Mouse (Mus musculus): ENCODE results near the gene Vim. TPM values are rescaled to one million over a fixed set of nuclear protein-coding genes. Genes with fewer than 3 reads are reported as not detected.
"Not testable (repeated sequence)": the region's sequence is repeated elsewhere in the genome, so short reads cannot be mapped to it uniquely, and the experiment has no call there.

The Vim gene
- polyA plus RNA-seq, 1 experiment: 826 TPM

DNA sequence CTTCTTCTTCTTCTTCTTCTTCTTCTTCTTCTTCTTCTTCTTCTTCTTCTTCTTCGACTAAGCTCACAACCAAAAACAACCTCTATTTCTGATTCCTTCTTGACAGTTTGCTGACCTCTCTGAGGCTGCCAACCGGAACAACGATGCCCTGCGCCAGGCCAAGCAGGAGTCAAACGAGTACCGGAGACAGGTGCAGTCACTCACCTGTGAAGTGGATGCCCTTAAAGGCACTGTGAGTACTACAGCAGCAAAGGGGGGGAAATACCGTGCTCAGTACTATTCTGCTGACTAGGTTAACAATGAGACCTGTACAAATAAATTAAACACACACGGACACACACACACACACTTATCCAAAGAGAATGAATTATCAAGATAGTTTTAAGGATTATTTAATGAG lies 5.6 kb downstream of the Vim start:
- Histone ChIP-seq H3K27me3 (ENCODE audit: control insufficient read depth, insufficient read depth, low read length) (no peaks in the 10 kb centered on the region), H3K36me3 (ENCODE audit: control insufficient read depth, insufficient read depth, low read length) (peaks cover 44% of the 10 kb centered on the region), H3K4me1 (replicated peaks; ENCODE audit: control insufficient read depth, insufficient read depth, low read length) (peaks cover 4% of the 10 kb centered on the region), H3K4me3 (ENCODE audit: control insufficient read depth, insufficient read depth, low read length) (no peak overlapping the region), H3K27ac (ENCODE audit: control insufficient read depth, insufficient read depth, low read length) (no peak overlapping the region)
- WGBS: 96% methylated on average over 8 of the region's 8 CpGs
- TF ChIP-seq POLR2A (IDR thresholded peaks at IDR 0.05; ENCODE audit: control insufficient read depth, extremely low read depth, insufficient read depth, low read length, poor library complexity) (no peak), CTCF (IDR thresholded peaks at IDR 0.05; ENCODE audit: borderline replicate concordance, control insufficient read depth, extremely low read depth, insufficient read depth, low read length, poor library complexity) (no peak)
- no peak for DNase-seq

DNA sequence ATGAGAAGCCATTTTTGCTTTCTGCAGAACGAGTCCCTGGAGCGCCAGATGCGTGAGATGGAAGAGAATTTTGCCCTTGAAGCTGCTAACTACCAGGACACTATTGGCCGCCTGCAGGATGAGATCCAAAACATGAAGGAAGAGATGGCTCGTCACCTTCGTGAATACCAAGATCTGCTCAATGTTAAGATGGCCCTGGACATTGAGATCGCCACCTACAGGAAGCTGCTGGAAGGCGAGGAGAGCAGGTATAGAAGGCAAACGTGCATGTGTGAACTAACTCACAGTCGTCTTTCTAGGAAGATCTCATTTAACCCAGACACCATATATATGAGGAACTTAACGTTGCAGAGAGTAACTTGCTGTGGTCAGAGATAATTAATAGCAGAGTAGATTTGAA lies 6.3 kb downstream of the Vim start:
- no peaks in the 10 kb centered on the region for H3K27me3 ChIP-seq (ENCODE audit: control insufficient read depth, insufficient read depth, low read length)
- no peak overlapping the region for H3K4me3 ChIP-seq (ENCODE audit: control insufficient read depth, insufficient read depth, low read length)
- 78% methylated on average over 11 of the region's 11 CpGs for WGBS
- TF ChIP-seq CTCF (IDR thresholded peaks at IDR 0.05; ENCODE audit: borderline replicate concordance, control insufficient read depth, extremely low read depth, insufficient read depth, low read length, poor library complexity) (no peak), POLR2A (IDR thresholded peaks at IDR 0.05; ENCODE audit: control insufficient read depth, extremely low read depth, insufficient read depth, low read length, poor library complexity) (no peak)
- no peak overlapping the region for H3K27ac ChIP-seq (ENCODE audit: control insufficient read depth, insufficient read depth, low read length)
- H3K36me3 ChIP-seq (ENCODE audit: control insufficient read depth, insufficient read depth, low read length): peaks cover 44% of the 10 kb centered on the region
- H3K4me1 ChIP-seq (replicated peaks; ENCODE audit: control insufficient read depth, insufficient read depth, low read length): peaks cover 4% of the 10 kb centered on the region
- peak; percentile 40 for DNase-seq

DNA sequence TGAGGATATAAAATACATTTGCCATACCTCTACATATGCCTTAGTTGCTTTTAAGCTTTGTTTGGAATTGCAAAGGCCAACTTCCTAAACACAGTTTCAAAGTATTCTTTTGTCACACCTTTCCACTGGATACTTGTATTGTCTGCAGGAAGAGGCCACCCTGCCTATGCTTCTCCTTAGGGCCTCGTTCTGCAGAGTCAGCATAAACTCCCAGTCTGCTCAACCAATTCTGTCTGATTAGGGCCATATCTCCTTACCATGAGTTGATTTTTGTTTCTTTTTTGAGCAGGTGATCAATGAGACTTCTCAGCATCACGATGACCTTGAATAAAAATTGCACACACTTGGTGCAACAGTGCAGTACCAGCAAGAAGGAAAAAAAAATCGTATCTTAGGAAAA lies 8.5 kb downstream of the Vim start:
- H3K27ac ChIP-seq (ENCODE audit: control insufficient read depth, insufficient read depth, low read length): no peak overlapping the region
- no peak for DNase-seq
- whole genome bisulfite sequencing: 91% methylated on average over 3 of the region's 3 CpGs
- H3K36me3 ChIP-seq (ENCODE audit: control insufficient read depth, insufficient read depth, low read length): peaks cover 44% of the 10 kb centered on the region
- TF ChIP-seq CTCF (IDR thresholded peaks at IDR 0.05; ENCODE audit: borderline replicate concordance, control insufficient read depth, extremely low read depth, insufficient read depth, low read length, poor library complexity) (no peak), POLR2A (IDR thresholded peaks at IDR 0.05; ENCODE audit: control insufficient read depth, extremely low read depth, insufficient read depth, low read length, poor library complexity) (no peak)
- H3K4me3 ChIP-seq (ENCODE audit: control insufficient read depth, insufficient read depth, low read length): no peak overlapping the region
- H3K4me1 ChIP-seq (replicated peaks; ENCODE audit: control insufficient read depth, insufficient read depth, low read length): no peaks in the 10 kb centered on the region
- no peaks in the 10 kb centered on the region for H3K27me3 ChIP-seq (ENCODE audit: control insufficient read depth, insufficient read depth, low read length)

DNA sequence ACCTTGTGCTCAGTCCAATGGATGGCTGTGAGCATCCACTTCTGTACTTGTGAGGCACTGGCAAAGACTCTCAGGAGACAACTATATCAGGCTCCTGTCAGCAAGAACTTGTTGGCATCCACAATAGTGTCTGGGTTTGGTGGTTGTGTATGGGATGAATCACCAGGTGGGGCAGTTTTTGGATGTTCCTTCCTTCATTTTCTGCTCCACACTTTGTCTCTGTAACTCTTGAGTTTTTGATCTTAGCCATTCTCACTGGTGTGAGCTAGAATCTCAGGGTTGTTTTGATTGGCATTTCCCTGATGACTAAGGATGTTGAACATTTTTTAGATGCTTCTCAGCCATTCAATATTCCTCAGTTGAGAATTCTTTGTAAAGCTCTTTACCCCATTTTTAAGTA lies 10.0 kb downstream of the Vim start:
- DNase-seq; H3K27me3 ChIP-seq (ENCODE audit: control insufficient read depth, insufficient read depth, low read length); H3K4me1 ChIP-seq (replicated peaks; ENCODE audit: control insufficient read depth, insufficient read depth, low read length); H3K27ac ChIP-seq (ENCODE audit: control insufficient read depth, insufficient read depth, low read length); H3K4me3 ChIP-seq (ENCODE audit: control insufficient read depth, insufficient read depth, low read length): not testable (repeated sequence)
- peaks cover 36% of the 10 kb centered on the region for H3K36me3 ChIP-seq (ENCODE audit: control insufficient read depth, insufficient read depth, low read length)

DNA sequence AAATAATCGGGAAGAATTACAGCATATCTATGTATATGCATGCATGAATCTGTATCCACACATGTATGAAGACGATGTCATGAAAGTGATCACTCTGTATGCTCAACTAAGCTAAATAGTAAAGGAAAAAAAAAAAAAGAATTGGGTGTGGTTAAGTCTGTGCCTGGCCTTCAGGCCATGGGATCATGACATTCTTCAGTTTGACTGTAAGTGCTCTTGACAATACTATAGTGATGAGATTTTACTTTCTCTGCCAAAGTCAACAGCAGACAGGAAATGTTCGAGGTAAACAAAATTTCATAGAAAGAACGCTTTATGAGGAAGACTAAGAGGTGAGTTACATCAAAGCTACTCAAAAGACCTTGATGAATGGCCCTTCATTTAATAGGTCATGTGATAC lies 19.6 kb downstream of the Vim start:
- Histone ChIP-seq H3K27me3 (ENCODE audit: control insufficient read depth, insufficient read depth, low read length) (no peaks in the 10 kb centered on the region), H3K4me3 (ENCODE audit: control insufficient read depth, insufficient read depth, low read length) (no peak overlapping the region), H3K4me1 (replicated peaks; ENCODE audit: control insufficient read depth, insufficient read depth, low read length) (no peaks in the 10 kb centered on the region), H3K27ac (ENCODE audit: control insufficient read depth, insufficient read depth, low read length) (no peak overlapping the region), H3K36me3 (ENCODE audit: control insufficient read depth, insufficient read depth, low read length) (no peaks in the 10 kb centered on the region)
- TF ChIP-seq POLR2A (IDR thresholded peaks at IDR 0.05; ENCODE audit: control insufficient read depth, extremely low read depth, insufficient read depth, low read length, poor library complexity) (no peak), CTCF (IDR thresholded peaks at IDR 0.05; ENCODE audit: borderline replicate concordance, control insufficient read depth, extremely low read depth, insufficient read depth, low read length, poor library complexity) (no peak)
- 85% methylated on average over 4 of the region's 4 CpGs for WGBS
- no peak for DNase-seq

DNA sequence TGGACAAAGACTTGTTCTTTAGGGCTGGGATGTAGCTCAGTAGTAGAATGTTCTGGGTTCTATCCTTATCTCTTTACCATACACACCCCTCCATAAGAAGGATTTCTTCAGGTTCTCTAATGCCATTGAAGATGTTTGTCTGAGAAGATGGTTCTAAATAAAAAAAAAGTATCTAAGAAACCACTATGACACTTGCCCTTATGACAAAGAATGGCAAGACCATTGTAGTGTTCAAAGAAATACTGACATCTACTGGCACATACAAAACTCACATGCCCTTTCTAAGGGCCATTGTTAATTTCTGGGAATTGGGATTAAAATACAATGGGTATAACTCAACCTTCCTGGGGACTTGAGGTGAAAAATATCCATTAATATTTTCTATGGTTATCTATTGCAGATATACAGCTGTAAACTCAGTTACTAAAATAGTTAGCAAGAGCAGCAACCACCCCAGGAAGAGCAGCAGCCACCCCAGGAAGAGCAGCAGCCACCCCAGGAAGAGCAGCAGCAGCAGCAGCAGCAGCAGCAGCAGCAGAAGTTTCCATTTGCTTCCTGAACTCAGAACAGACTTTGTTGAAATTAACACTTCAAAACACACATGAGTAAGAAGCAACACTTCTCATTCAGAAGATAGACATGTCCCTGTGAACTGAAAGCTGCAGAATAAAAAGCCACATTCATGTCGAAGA lies 23.4 kb downstream of the Vim start:
- Histone ChIP-seq H3K27me3 (ENCODE audit: control insufficient read depth, insufficient read depth, low read length) (no peaks in the 10 kb centered on the region), H3K4me1 (replicated peaks; ENCODE audit: control insufficient read depth, insufficient read depth, low read length) (no peaks in the 10 kb centered on the region), H3K36me3 (ENCODE audit: control insufficient read depth, insufficient read depth, low read length) (no peaks in the 10 kb centered on the region), H3K4me3 (ENCODE audit: control insufficient read depth, insufficient read depth, low read length) (no peak overlapping the region), H3K27ac (ENCODE audit: control insufficient read depth, insufficient read depth, low read length) (no peak overlapping the region)
- no peak for TF ChIP-seq CTCF (IDR thresholded peaks at IDR 0.05; ENCODE audit: borderline replicate concordance, control insufficient read depth, extremely low read depth, insufficient read depth, low read length, poor library complexity)
- no peak for TF ChIP-seq POLR2A (IDR thresholded peaks at IDR 0.05; ENCODE audit: control insufficient read depth, extremely low read depth, insufficient read depth, low read length, poor library complexity)
- 100% methylated on average over 1 of the region's 1 CpGs for WGBS
- DNase-seq: no peak

DNA sequence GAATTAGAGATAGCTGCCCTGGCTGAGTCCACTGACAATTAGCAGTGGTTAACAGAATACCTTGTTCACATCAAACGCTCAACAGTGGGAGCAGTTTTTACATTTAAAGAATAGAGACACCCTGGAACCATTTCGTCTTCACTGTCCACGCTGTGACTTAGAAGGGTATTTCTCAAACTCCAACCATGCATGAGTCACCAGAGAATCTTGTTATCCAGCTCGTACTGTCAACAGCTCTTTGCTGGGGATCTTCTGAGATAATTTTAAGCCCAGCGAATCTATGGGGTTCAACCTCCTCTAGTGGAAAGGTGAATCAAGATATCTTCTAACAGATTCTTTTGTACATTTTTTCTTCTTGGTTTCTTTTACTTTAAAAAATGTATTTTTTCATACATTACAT lies 24.4 kb downstream of the Vim start:
- no peak for TF ChIP-seq POLR2A (IDR thresholded peaks at IDR 0.05; ENCODE audit: control insufficient read depth, extremely low read depth, insufficient read depth, low read length, poor library complexity)
- no peak for TF ChIP-seq CTCF (IDR thresholded peaks at IDR 0.05; ENCODE audit: borderline replicate concordance, control insufficient read depth, extremely low read depth, insufficient read depth, low read length, poor library complexity)
- Histone ChIP-seq H3K4me3 (ENCODE audit: control insufficient read depth, insufficient read depth, low read length) (no peak overlapping the region), H3K4me1 (replicated peaks; ENCODE audit: control insufficient read depth, insufficient read depth, low read length) (no peaks in the 10 kb centered on the region), H3K27me3 (ENCODE audit: control insufficient read depth, insufficient read depth, low read length) (no peaks in the 10 kb centered on the region), H3K27ac (ENCODE audit: control insufficient read depth, insufficient read depth, low read length) (no peak overlapping the region), H3K36me3 (ENCODE audit: control insufficient read depth, insufficient read depth, low read length) (no peaks in the 10 kb centered on the region)
- DNase-seq: no peak
- 87% methylated on average over 5 of the region's 5 CpGs for WGBS
